Mouse (Mus musculus) C2C12 (cell line): Measurements from ENCODE around the gene Tceal3. TPM values are rescaled to one million over a fixed set of nuclear protein-coding genes. Genes with fewer than 3 reads are reported as not detected.
"Not testable (repeated sequence)": the region's sequence is repeated elsewhere in the genome, so short reads cannot be mapped to it uniquely, and the experiment has no call there.

Experiments used
- H3K27me3 ChIP-seq: one replicate; pipeline ENCODE4 v1.6.1; 2011; ENCODE audit not compliant: control insufficient read depth, insufficient read depth, insufficient read length
- H3K36me3 ChIP-seq: one replicate; pipeline ENCODE4 v1.6.1; 2011; ENCODE audit not compliant: control insufficient read depth, insufficient read depth
- H3K4me3 ChIP-seq: one replicate; pipeline ENCODE4 v1.5.1; 2011; ENCODE audit warnings: mild to moderate bottlenecking, control low read depth; ENCODE audit not compliant: poor library complexity, insufficient read depth, severe bottlenecking
- H3K79me2 ChIP-seq: one replicate; pipeline ENCODE4 v1.6.1; 2011; ENCODE audit not compliant: control insufficient read depth, insufficient read depth
- H3K79me3 ChIP-seq: one replicate; pipeline ENCODE4 v1.6.1; 2011; ENCODE audit warnings: low read depth, control low read depth
- H3ac ChIP-seq: one replicate; pipeline ENCODE3; 2011; ENCODE audit warnings: low read depth; ENCODE audit not compliant: control insufficient read depth, insufficient read length
- CEBPB ChIP-seq: IDR thresholded peaks from one replicate; pipeline ENCODE4 v1.6.1; 2011; ENCODE audit warnings: low read depth, mild to moderate bottlenecking, control low read depth, moderate library complexity
- CTCF ChIP-seq: IDR thresholded peaks from one replicate; pipeline ENCODE4 v1.5.1; 2011; ENCODE audit not compliant: control insufficient read depth, insufficient read depth, insufficient read length
- FOSL1 ChIP-seq: IDR thresholded peaks from one replicate; pipeline ENCODE4 v1.8.0; 2011; ENCODE audit warnings: mild to moderate bottlenecking, low read length; ENCODE audit not compliant: poor library complexity, insufficient read depth, severe bottlenecking
- MAX ChIP-seq: IDR thresholded peaks from one replicate; pipeline ENCODE4 v1.6.1; 2011; ENCODE audit warnings: mild to moderate bottlenecking, control low read depth
- MYOD1 ChIP-seq: IDR thresholded peaks from one replicate; pipeline ENCODE4 v1.6.1; 2011; ENCODE audit warnings: low read depth; ENCODE audit not compliant: control insufficient read depth, insufficient read length
- MYOG ChIP-seq: IDR thresholded peaks from one replicate; pipeline ENCODE4 v1.6.1; 2011; ENCODE audit not compliant: control insufficient read depth, insufficient read length; ENCODE audit errors: extremely low read depth
- USF1 ChIP-seq: IDR thresholded peaks from one replicate; pipeline ENCODE4 v1.6.1; 2011; ENCODE audit warnings: low read depth, mild to moderate bottlenecking, control low read depth, moderate library complexity
- polyA plus RNA-seq: library from polyadenylated mRNA; unstranded; fragments of >200 nt; fragmentation: generic; extraction: Trizol; gene quantifications from one replicate; pipeline ENCODE4 v1.2.1, GENCODE M21; 2012; ENCODE audit warnings: missing spikeins

Gene Tceal3
- polyA plus RNA-seq, 1 experiment: 0.18 TPM

- no peaks in the 10 kb centered on the region for H3K79me3 ChIP-seq
- no peaks in the 10 kb centered on the region for H3K79me2 ChIP-seq
- no peak overlapping the region for H3ac ChIP-seq
- TF ChIP-seq CTCF: no peak
- no peak for TF ChIP-seq MYOG
- TF ChIP-seq MAX: no peak
- no peak for TF ChIP-seq CEBPB
- TF ChIP-seq MYOD1: no peak
- no peak for TF ChIP-seq FOSL1
- TF ChIP-seq USF1: no peak
- H3K27me3 ChIP-seq: no peaks in the 10 kb centered on the region
- no peak overlapping the region for H3K4me3 ChIP-seq
- H3K36me3 ChIP-seq: no peaks in the 10 kb centered on the region
Measured at GRCm38 (mm10) chrX:136639754-136640153, 49.1 kb downstream of the Tceal3 start.

GRCm38 (mm10) chrX:136645857-136646256 is 55.2 kb downstream of the Tceal3 start:
- H3K79me2 ChIP-seq, H3K4me3 ChIP-seq, H3K27me3 ChIP-seq, H3K79me3 ChIP-seq, H3K36me3 ChIP-seq, H3ac ChIP-seq: not testable (repeated sequence)

GRCm38 (mm10) chrX:136666281-136666706 is 75.7 kb downstream of the Tceal3 start:
- H3K4me3 ChIP-seq: no peak overlapping the region
- no peak overlapping the region for H3ac ChIP-seq
- no peaks in the 10 kb centered on the region for H3K27me3 ChIP-seq
- H3K79me2 ChIP-seq: no peaks in the 10 kb centered on the region
- TF ChIP-seq MAX (no peak), FOSL1 (no peak)
- no peaks in the 10 kb centered on the region for H3K36me3 ChIP-seq
- H3K79me3 ChIP-seq: no peaks in the 10 kb centered on the region

- not testable (repeated sequence) for H3ac ChIP-seq, H3K27me3 ChIP-seq, H3K36me3 ChIP-seq, H3K4me3 ChIP-seq, H3K79me2 ChIP-seq, H3K79me3 ChIP-seq
Measured at GRCm38 (mm10) chrX:136666762-136667464, 76.3 kb downstream of the Tceal3 start.

DNA sequence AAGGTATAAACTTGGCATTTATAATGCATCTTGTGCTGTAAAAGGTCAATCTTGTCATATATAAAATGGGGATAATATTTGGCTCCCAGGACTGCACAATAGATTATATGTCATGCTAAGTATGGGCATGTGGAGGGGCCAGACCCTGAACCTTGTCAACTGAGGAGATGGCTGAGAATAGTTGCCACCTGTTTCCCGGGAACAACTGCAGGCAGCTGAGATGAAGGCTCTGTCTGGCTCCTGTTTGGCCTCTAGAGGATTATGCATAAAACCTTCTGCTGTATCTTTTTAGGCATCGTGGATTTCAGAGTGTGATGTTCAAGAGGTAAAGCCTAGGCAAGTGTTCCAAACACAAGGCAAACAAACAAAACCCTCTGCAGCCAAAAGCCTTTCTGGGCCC is 78.2 kb downstream of the Tceal3 start:
- Histone ChIP-seq H3K27me3 (no peaks in the 10 kb centered on the region), H3ac (no peak overlapping the region), H3K79me2 (no peaks in the 10 kb centered on the region), H3K36me3 (no peaks in the 10 kb centered on the region), H3K4me3 (no peak overlapping the region), H3K79me3 (no peaks in the 10 kb centered on the region)
- TF ChIP-seq USF1 (no peak), CTCF (no peak), FOSL1 (no peak), MYOG (no peak), MYOD1 (no peak)

DNA sequence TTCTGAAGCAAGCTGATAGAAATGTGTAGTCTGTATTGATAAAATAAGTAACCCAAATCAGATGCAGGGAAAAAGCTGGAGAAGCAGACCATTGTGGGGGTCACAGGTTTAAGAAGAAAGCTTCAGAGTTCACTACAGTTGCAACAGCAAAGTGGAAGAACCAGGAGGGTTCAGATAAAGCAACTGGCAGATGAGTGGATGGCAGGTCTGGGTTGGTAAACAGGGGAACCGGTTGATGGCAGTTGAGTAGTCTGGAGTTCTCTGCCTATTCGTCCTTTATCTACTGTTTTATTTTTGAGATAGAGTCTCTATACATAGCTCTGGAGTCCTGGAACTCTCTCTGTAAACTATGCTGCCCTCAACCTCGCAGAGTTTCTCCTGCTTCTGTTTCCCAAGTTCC is 90.3 kb downstream of the Tceal3 start:
- Histone ChIP-seq H3K27me3 (no peaks in the 10 kb centered on the region), H3K79me2 (no peaks in the 10 kb centered on the region), H3K36me3 (no peaks in the 10 kb centered on the region), H3K4me3 (no peak overlapping the region), H3K79me3 (no peaks in the 10 kb centered on the region), H3ac (no peak overlapping the region)
- TF ChIP-seq FOSL1 (no peak), MYOG (no peak), MAX (no peak), CEBPB (no peak), CTCF (no peak), MYOD1 (no peak), USF1 (no peak)

GRCm38 (mm10) chrX:136691606-136692293 is 101.1 kb downstream of the Tceal3 start:
- not testable (repeated sequence) for H3ac ChIP-seq, H3K79me3 ChIP-seq

More at GRCm38 (mm10) chrX:136691606-136692293, 101.1 kb downstream of the Tceal3 start:
- H3K4me3 ChIP-seq, H3K27me3 ChIP-seq, H3K36me3 ChIP-seq, H3K79me2 ChIP-seq: not testable (repeated sequence)
